Mouse (Mus musculus) induced T-regulatory cell, adult 2 months (primary cell): ENCODE data around the gene Trabd2b.

ENCODE experiments used
- DNase-seq: peaks from one replicate; pipeline ENCODE4 v3.0.0-alpha.2; 2012; ENCODE audit warnings: low read depth

Gene Trabd2b

GRCm38 (mm10) chr4:114495688-114496426 is 89.3 kb downstream of the Trabd2b start:
- DNase-seq: no peak

- DNase-seq: no peak
Observed at GRCm38 (mm10) chr4:114499650-114500049, 93.1 kb downstream of the Trabd2b start.

GRCm38 (mm10) chr4:114500317-114500716 is 93.8 kb downstream of the Trabd2b start:
- no peak for DNase-seq

- no peak for DNase-seq
Observed at GRCm38 (mm10) chr4:114501048-114501447, 94.5 kb downstream of the Trabd2b start.

DNA sequence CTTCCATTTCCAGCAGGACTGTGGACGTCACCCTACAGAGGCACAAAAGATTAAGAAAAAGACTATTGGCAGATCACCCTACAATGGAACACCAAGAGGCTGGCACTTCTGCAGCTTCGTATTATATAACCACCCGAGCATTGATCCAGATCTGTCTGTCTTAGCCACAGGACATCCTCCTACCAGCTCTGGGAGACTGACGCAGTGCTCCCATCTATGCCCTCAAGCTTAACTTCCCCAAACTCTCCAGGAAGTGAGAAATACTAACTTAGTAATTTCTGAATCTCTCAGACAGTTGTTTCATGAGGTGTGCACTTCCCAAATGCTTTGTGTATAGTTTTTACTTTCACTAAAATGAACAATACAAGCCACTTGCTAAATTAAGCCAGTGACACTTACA is 95.1 kb downstream of the Trabd2b start:
- DNase-seq: no peak

- DNase-seq: no peak
Observed at GRCm38 (mm10) chr4:114504227-114505041, 97.9 kb downstream of the Trabd2b start.

- no peak for DNase-seq
Observed at GRCm38 (mm10) chr4:114509601-114510000, 103.1 kb downstream of the Trabd2b start.

- no peak for DNase-seq
Observed at GRCm38 (mm10) chr4:114511649-114512048, 105.1 kb downstream of the Trabd2b start.

DNA sequence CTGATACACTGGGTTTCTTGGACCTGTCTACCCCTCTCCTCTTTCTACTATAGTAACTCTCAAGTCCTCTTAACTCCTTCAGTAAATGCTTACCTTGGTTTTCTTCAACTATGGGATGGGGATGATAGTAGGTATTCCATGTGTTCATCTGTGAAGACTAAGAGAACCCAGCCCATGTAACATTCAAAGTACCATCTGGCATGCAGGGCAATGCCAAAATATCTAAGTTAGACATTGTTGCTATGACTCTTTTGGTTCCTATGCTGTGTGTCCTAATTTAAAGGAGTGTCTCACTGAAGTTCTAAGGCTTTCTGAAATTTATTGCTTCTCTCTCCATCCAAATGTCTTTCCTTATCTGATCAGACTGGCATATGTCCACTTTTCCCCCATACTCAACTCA is 106.6 kb downstream of the Trabd2b start:
- DNase-seq: no peak

GRCm38 (mm10) chr4:114515330-114515771 is 108.8 kb downstream of the Trabd2b start:
- no peak for DNase-seq

- DNase-seq: no peak
Observed at GRCm38 (mm10) chr4:114516651-114517050, 110.1 kb downstream of the Trabd2b start.

DNA sequence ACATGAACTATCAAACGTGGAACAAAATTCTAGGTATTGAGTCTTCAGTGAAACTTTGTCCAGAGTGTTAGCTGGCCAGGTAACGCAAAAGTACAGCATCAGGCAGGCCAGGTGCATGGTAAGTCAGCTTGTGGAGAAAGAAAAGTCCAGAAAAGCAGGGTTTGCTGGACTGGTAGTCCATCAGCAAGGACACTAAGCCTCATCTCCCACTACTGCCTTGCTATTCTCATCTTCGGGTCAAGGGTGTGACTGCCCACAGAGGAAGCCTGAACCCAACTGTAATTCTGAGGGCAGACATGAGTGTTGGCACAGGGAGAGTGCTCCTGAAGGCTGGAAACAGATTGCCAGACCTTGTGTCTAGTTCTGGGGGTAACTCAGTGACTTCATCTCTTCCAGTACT is 111.5 kb downstream of the Trabd2b start:
- DNase-seq: no peak

- DNase-seq: no peak
Observed at GRCm38 (mm10) chr4:114518571-114518970, 112.0 kb downstream of the Trabd2b start.

GRCm38 (mm10) chr4:114519321-114519720 is 112.8 kb downstream of the Trabd2b start:
- no peak for DNase-seq

- no peak for DNase-seq
Observed at GRCm38 (mm10) chr4:114519966-114520365, 113.4 kb downstream of the Trabd2b start.

GRCm38 (mm10) chr4:114523335-114524188 is 117.0 kb downstream of the Trabd2b start:
- DNase-seq: no peak

DNA sequence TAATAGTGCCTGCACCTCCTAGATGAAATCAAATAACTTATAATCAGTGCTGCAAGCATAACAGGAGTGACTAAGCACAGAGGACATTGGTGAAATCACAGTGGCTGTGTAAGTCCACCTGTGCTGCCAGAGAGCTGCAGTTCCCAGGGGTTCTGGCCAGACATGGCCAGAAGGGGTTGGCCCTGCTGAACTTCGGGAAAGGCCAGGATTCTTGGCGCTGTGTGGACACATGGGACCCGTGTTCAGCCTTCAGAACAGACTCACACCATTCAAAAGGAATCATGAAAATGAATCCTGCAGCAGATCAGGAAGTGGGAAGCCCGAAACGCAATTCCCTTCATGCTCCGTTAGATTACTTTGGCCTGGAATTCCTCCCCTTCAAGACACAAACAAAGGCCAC is 125.1 kb downstream of the Trabd2b start:
- DNase-seq: no peak

DNA sequence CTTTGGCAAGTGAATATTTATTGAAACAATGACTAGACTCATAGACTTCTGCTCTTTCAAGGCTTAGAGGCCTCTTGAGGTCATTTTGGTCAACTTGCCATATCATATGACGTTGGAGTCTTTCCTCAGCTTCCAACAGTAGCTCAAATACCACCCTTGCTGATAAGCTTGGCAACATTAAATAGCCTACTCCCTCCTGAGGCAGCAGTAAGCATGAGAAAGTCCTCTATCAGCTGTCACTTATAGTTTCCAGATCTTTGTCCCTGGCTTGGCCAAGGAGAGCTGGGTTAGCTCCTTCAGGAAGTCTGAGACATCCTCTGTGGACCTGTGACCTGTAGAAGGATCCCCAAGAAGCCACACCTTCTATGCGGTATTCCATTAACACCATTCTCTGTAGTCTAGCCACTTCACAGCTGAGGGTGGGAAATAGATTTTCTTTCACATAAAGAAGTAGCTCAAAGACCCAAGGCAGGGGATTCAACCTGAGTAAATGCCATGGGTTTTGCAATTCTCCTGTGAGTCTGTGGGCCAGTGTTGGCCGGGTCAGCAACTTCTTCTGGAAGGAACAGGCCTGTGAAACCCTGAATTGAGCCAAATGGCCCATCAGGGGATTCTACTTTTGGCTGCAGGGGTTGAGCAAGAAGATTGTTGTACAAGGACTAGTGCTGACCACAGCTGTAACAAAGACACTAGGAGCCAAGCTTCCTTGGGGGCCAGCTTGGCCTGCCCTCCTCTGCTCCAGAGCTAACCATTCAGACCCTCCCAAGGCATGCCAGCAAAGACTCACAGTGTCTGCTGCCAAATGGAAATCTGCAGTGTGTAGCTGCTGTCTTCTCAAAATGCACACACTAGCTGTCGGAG is 127.6 kb downstream of the Trabd2b start:
- no peak for DNase-seq

DNA sequence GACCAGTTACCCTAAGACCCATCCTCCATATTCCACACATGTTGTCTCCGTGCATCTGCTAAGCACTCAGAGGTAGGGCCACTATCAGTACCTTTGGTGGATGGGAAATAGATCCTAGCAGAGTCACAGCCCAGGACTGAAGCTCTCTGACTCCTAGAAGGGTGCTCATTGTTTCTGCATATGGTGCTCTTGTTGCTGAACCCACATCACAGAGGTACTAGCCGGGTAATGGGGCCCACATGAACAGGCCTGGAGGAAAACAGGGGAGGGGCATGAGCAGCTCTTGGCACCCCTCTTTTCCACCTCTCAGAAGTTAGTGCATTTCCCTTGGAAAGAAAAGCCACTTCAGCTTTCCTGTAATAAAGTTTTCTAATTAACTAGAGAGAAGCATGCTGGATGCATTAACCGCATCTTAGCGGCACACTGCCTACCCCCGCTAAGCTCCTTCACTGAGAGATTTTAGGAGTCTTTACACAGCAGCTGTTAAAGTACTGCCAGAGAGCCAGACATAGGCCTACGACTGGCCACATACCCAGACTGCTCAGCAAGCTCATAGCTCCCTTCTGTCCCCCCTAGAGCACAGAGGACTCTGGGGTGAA is 131.0 kb downstream of the Trabd2b start:
- no peak for DNase-seq

DNA sequence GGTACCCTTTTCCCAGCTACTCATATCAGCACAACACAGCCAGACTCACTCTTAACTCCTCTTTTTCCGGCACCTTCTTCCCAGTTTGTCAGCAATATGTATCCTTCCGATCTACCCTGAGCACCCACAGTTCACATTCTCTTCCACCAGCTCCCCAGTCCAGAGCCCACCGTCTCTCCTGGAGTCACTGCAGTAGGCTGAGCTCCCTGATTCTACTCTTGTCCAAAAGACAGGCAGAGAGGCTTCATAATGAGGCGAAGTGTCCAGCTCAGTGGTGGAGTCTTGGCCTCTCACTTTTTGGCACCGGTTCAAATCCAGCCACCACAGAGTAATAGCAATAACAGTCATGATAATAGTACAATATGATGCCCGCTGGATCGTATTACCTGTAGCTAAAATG is 133.5 kb downstream of the Trabd2b start:
- no peak for DNase-seq

DNA sequence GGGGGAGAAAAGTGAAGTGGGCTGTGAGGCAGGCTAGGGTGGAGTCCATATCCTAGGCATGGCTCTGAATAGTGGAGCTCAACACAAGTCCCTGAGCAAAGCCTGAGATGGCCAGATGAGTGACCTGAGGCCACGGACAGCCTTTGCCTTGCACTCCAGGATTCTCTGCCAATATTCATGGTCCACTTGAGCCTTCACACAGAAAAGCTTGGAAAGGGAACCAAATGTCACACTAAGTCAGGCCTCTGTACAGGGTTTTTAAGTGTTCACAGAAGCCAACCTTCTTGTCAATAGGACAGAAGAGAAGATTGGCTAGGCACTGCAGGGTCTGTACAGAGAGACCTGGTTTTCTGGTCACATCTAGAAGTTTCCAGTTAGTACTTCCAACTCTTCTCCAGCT is 134.7 kb downstream of the Trabd2b start:
- DNase-seq: no peak
